17 mouse cellular contexts compared by ENCODE assay signal in the genomic region with DNA sequence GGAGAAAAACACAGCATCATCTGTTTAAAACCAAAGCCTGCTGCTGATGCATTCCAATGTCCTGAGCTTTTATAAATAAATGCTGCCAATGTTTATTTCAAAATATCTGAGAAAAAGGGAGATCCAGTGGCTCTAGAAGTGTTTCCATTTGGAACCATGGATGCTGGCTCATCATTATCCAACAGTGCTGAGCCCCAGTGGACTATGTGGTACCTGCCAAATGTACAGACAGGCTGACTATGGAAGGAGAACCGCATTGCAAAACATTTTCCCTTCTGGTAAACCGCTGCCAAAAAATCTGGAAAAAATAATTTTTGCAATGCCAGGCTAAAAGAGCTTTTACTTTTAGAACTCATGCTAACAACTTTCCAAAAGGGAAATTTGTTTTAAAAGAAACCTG.
DNase-seq lines count a peak whose midpoint lies in the region; ATAC-seq lines count a peak whose summit lies in the region.
"Had no signal": no experiment of that assay in that cellular context is flagged by ENCODE, and none has a peak within 500 bp of the region (broad histone marks: within the 10 kb centered on the region; RNA-seq: fewer than 3 reads in every experiment).

No protein-coding gene starts in this region.

- no peak overlapping the region for H3K9ac ChIP-seq in limb, embryonic 15.5 days
- H3K9ac ChIP-seq in forebrain, embryonic 11.5 days (ENCODE audit: low read length): no peak overlapping the region
- H3K9ac ChIP-seq: heart, embryonic 13.5 days; hindbrain, embryonic 15.5 days; limb, embryonic 13.5 days; midbrain, embryonic 15.5 days; neural tube, embryonic 12.5 days had no signal

- peak overlapping the region; percentile 80; the same call in 1 of the 2 replicates for H3K27ac ChIP-seq in limb, embryonic 15.5 days
- H3K27ac ChIP-seq in forebrain, embryonic 11.5 days (ENCODE audit: low read depth, low read length): no peak overlapping the region
- H3K27ac ChIP-seq: heart, embryonic 13.5 days; hindbrain, embryonic 15.5 days; limb, embryonic 13.5 days; midbrain, embryonic 15.5 days; neural tube, embryonic 12.5 days had no signal

- 53% methylated on average over 2 of the region's 2 CpGs for WGBS in limb, embryonic 15.5 days
- WGBS in forebrain, embryonic 11.5 days: 92% methylated on average over 2 of the region's 2 CpGs

- H3K4me2 ChIP-seq in limb, embryonic 15.5 days: no peak overlapping the region
- no peak overlapping the region for H3K4me2 ChIP-seq in forebrain, embryonic 11.5 days (ENCODE audit: low read depth, low read length, severe bottlenecking)
- H3K4me2 ChIP-seq: heart, embryonic 13.5 days; hindbrain, embryonic 15.5 days; limb, embryonic 13.5 days; midbrain, embryonic 15.5 days; neural tube, embryonic 12.5 days had no signal

- H3K4me1 ChIP-seq in limb, embryonic 15.5 days: 0 out of 2 replicates have a peak, but pooled peaks cover 3% of the 10 kb centered on the region
- H3K4me1 ChIP-seq in forebrain, embryonic 11.5 days (replicated peaks; ENCODE audit: control insufficient read depth, insufficient read depth, low read length): no peaks in the 10 kb centered on the region
- H3K4me1 ChIP-seq: hindbrain, embryonic 15.5 days; limb, embryonic 13.5 days; midbrain, embryonic 15.5 days; neural tube, embryonic 12.5 days had no signal

- no peak overlapping the region for H3K4me3 ChIP-seq in limb, embryonic 15.5 days
- no peak overlapping the region for H3K4me3 ChIP-seq in forebrain, embryonic 11.5 days (ENCODE audit: low read depth, low read length)
- H3K4me3 ChIP-seq: heart, embryonic 13.5 days; hindbrain, embryonic 15.5 days; limb, embryonic 13.5 days; midbrain, embryonic 15.5 days; neural tube, embryonic 12.5 days had no signal

- no peaks in the 10 kb centered on the region for H3K9me3 ChIP-seq in limb, embryonic 15.5 days
- H3K9me3 ChIP-seq in forebrain, embryonic 11.5 days (ENCODE audit: control insufficient read depth, low read length): no peaks in the 10 kb centered on the region
- H3K9me3 ChIP-seq: hindbrain, embryonic 15.5 days; limb, embryonic 13.5 days; midbrain, embryonic 15.5 days; neural tube, embryonic 12.5 days had no signal

- DNase-seq in gastrocnemius, adult 18-20 months (ENCODE audit: low spot score): peak; percentile 64
- no peak for DNase-seq in gastrocnemius, postnatal 10 days
- DNase-seq in 3T3-L1 (ENCODE audit: low read depth, low spot score) (peak; percentile 29), adipocyte (ENCODE audit: low spot score) (peak; percentile 66)
- DNase-seq in forebrain, embryonic 11.5 days (ENCODE audit: low spot score): no peak
- DNase-seq in thymus, postnatal 25 days: no peak
- no peak for DNase-seq in kidney, adult 18-20 months
- DNase-seq: kidney, adult 8-10 months; thymus, postnatal 14 days had no signal

- ATAC-seq in limb, embryonic 15.5 days (ENCODE audit: insufficient number of reproducible peaks, low FRiP score, low TSS enrichment, low read depth): no peak
- no peak for ATAC-seq in forebrain, embryonic 11.5 days (replicated peaks; ENCODE audit: low FRiP score)
- ATAC-seq: midbrain, embryonic 15.5 days; Patski had no signal

- H3K36me3 ChIP-seq in limb, embryonic 15.5 days: no peaks in the 10 kb centered on the region
- H3K36me3 ChIP-seq in forebrain, embryonic 11.5 days (ENCODE audit: control insufficient read depth, insufficient read depth, low read length): no peaks in the 10 kb centered on the region
- H3K36me3 ChIP-seq: heart, embryonic 13.5 days; hindbrain, embryonic 15.5 days; limb, embryonic 13.5 days; midbrain, embryonic 15.5 days; neural tube, embryonic 12.5 days had no signal

- H3K27me3 ChIP-seq in limb, embryonic 15.5 days: no peaks in the 10 kb centered on the region
- H3K27me3 ChIP-seq in forebrain, embryonic 11.5 days (ENCODE audit: control insufficient read depth, insufficient read depth, low read length): no peaks in the 10 kb centered on the region
- H3K27me3 ChIP-seq: CH12.LX; heart, embryonic 13.5 days; hindbrain, embryonic 15.5 days; limb, embryonic 13.5 days; midbrain, embryonic 15.5 days; neural tube, embryonic 12.5 days; Patski had no signal

Comparison
In these comparisons a context has a peak if more than half of its experiments do, and no peak if none do; other contexts are left out.
1. DNase-seq: peak in gastrocnemius, adult 18-20 months (single experiment), 3T3-L1 (single experiment) and adipocyte (single experiment); none in gastrocnemius, postnatal 10 days (single experiment), forebrain, embryonic 11.5 days (single experiment), thymus, postnatal 25 days (single experiment) and kidney, adult 18-20 months (single experiment).